Mouse (Mus musculus): Measurements from ENCODE around the gene Strn.

GRCm38 (mm10) chr17:78698965-78699364, 38.0 kb downstream of the Strn start:
- TF ChIP-seq POLR2A (IDR thresholded peaks at IDR 0.05; ENCODE audit: extremely low read depth, insufficient read depth, low read length): no peak
- no peak for TF ChIP-seq CTCF (IDR thresholded peaks at IDR 0.05; ENCODE audit: low read depth, low read length)
